Mouse (Mus musculus): Measurements from ENCODE around the gene Ttyh3. TPM values are rescaled to one million over a fixed set of nuclear protein-coding genes. Genes with fewer than 3 reads are reported as not detected.

Gene Ttyh3
- polyA plus RNA-seq, 1 experiment from 2014 or later, result 56.0 TPM

Other genes with a start within 250 kb of the Ttyh3 start
- gene Eif3b, start 229.7 kb downstream of the Ttyh3 start, polyA plus RNA-seq (2015; fragmentation: Nextera tagmentation; extraction: Ambion mirVana), result 60.2 and 61.1 TPM in 2 replicates
- not detected in 2 replicates for gene Gm4869, start 203.4 kb downstream of the Ttyh3 start, polyA plus RNA-seq (2015; fragmentation: Nextera tagmentation; extraction: Ambion mirVana)
- gene Chst12, start 143.5 kb downstream of the Ttyh3 start, polyA plus RNA-seq (2015; fragmentation: Nextera tagmentation; extraction: Ambion mirVana), result 25.5 and 30.6 TPM in 2 replicates
- 0.43 TPM in 1 of 2 replicates, not detected in the other for gene Grifin, start 84.0 kb downstream of the Ttyh3 start, polyA plus RNA-seq (2015; fragmentation: Nextera tagmentation; extraction: Ambion mirVana)
- gene Lfng, start 41.7 kb downstream of the Ttyh3 start, polyA plus RNA-seq (2015; fragmentation: Nextera tagmentation; extraction: Ambion mirVana), result 18.4 and 23.1 TPM in 2 replicates
- gene Iqce, start 53.3 kb upstream of the Ttyh3 start, polyA plus RNA-seq (2015; fragmentation: Nextera tagmentation; extraction: Ambion mirVana), result 30.5 and 31.5 TPM in 2 replicates
- gene Brat1, start 56.0 kb upstream of the Ttyh3 start, polyA plus RNA-seq (2015; fragmentation: Nextera tagmentation; extraction: Ambion mirVana), result 21.8 and 24.8 TPM in 2 replicates
- 5.7 and 11.6 TPM in 2 replicates for gene Amz1, start 75.1 kb upstream of the Ttyh3 start, polyA plus RNA-seq (2015; fragmentation: Nextera tagmentation; extraction: Ambion mirVana)
- gene Gna12, start 181.4 kb upstream of the Ttyh3 start, polyA plus RNA-seq (2015; fragmentation: Nextera tagmentation; extraction: Ambion mirVana), result 9.3 and 11.0 TPM in 2 replicates